Mouse (Mus musculus) intestine, embryonic 14.5 days (tissue): Measurements from ENCODE around the gene Ist1. TPM values are rescaled to one million over a fixed set of nuclear protein-coding genes. Genes with fewer than 3 reads are reported as not detected.

Experiments used
- ATAC-seq: fragments of 200-750 bp; cut with Nextera tagmentation; replicated peaks from 2 replicates; pipeline ENCODE4 v1.8.0; 2017; ENCODE audit warnings: low read depth, moderate number of reproducible peaks, moderate TSS enrichment, moderate library complexity; ENCODE audit not compliant: low FRiP score, low TSS enrichment
- DNase-seq: peaks from one replicate; pipeline ENCODE4 v3.0.0-alpha.2; 2018; ENCODE audit warnings: low spot score
- H3K27ac ChIP-seq: fragments of 300-500 bp; sonication (generic); 2 replicates; pipeline ENCODE4 v1.5.1; 2014; ENCODE audit warnings: low read depth, mild to moderate bottlenecking, control low read depth
- H3K27me3 ChIP-seq: fragments of 300-500 bp; sonication (generic); replicated peaks from 2 replicates; pipeline ENCODE4 v1.6.1; 2014; ENCODE audit warnings: low read length, control low read depth; ENCODE audit not compliant: control insufficient read depth, insufficient read depth
- H3K36me3 ChIP-seq: fragments of 300-500 bp; sonication (generic); 2 replicates; pipeline ENCODE4 v1.6.1; 2014; ENCODE audit warnings: low read length, control low read depth; ENCODE audit not compliant: control insufficient read depth, insufficient read depth
- H3K4me1 ChIP-seq: fragments of 300-500 bp; sonication (generic); replicated peaks from 2 replicates; pipeline ENCODE4 v1.6.1; 2014; ENCODE audit warnings: low read length, control low read depth, mixed read lengths; ENCODE audit not compliant: control insufficient read depth, insufficient read depth
- H3K4me2 ChIP-seq: fragments of 300-500 bp; sonication (generic); 2 replicates; pipeline ENCODE4 v1.6.1; 2014; ENCODE audit warnings: low read length
- H3K4me3 ChIP-seq: fragments of 300-500 bp; sonication (generic); 2 replicates; pipeline ENCODE4 v1.5.1; 2014; ENCODE audit warnings: low read depth, low read length, control low read depth, mixed read lengths
- H3K9ac ChIP-seq: fragments of 300-500 bp; sonication (generic); 2 replicates; pipeline ENCODE4 v1.6.1; 2014; ENCODE audit warnings: mild to moderate bottlenecking, low read length
- H3K9me3 ChIP-seq: fragments of 300-500 bp; sonication (generic); 2 replicates; pipeline ENCODE4 v1.6.1; 2016; ENCODE audit warnings: low read length, control low read depth; ENCODE audit not compliant: control insufficient read depth
- WGBS: fragments of 180-500 bp; shearing (Covaris S2); extraction: QIAGEN DNeasy Blood & Tissue Kit; methylation state at CpG from one replicate; pipeline ENCODE4 v1.1.7; 2014; 5-methylcytosine and 5-hydroxymethylcytosine counted together
- polyA plus RNA-seq: library from polyadenylated mRNA; unstranded; fragments of >200 nt; fragmentation: Nextera tagmentation; extraction: Ambion mirVana; gene quantifications from 2 replicates; pipeline ENCODE4 v1.2.1, GENCODE M21; 2014

Ist1 gene
- polyA plus RNA-seq, 1 experiment from 2014 or later = 140 TPM

DNA sequence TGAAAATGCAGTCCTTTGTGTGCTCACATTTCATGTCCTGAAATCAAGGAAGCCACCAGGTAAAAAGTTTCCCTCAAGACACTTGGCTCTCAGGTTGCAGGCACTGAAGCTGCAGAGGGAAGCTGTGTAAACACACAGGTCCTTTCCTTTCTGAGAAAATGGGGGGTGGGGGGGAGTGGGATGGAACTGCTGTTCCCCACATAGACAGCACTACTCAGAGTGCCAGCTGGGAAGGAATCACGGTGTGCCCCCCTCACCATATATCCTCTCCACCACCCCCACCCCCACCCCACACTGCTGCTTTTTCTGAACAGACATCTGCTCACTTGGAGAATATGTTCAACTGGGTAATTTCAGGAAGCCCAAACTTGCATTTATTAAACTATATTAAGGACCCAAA lies 19.5 kb upstream of the Ist1 start:
- Histone ChIP-seq H3K4me3 (no peak overlapping the region), H3K9ac (no peak overlapping the region), H3K4me2 (no peak overlapping the region), H3K36me3 (peaks cover 94% of the 10 kb centered on the region), H3K4me1 (peaks cover 2% of the 10 kb centered on the region; the same call in 1 of the 2 replicates), H3K27ac (no peak overlapping the region), H3K27me3 (no peaks in the 10 kb centered on the region), H3K9me3 (no peaks in the 10 kb centered on the region)
- DNase-seq (no peak), ATAC-seq (no peak)
- WGBS = 89% methylated on average over 1 of the region's 1 CpGs

DNA sequence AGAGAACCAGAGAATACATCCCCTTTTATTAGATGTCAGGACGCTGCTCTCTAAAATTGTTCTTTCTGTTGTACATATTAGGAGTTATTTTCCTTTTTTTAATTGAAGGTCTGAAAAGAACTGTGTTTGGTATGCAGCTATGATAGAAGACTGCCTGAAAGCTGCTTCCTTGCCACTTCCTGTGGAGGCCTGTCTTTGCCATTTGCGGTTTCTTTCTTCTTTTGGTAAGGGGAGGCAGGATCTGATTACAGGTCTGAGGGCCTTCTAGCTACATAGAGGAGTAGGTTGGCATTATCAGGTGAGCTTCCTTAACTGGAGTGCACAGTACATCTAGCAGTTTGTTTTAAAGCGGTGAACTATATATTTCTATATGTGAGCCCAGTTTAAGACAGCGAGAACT lies 14.9 kb upstream of the Ist1 start:
- WGBS = 97% methylated on average over 4 of the region's 4 CpGs
- Histone ChIP-seq H3K27me3 (no peaks in the 10 kb centered on the region), H3K36me3 (peaks cover 55% of the 10 kb centered on the region), H3K4me1 (peaks cover 16% of the 10 kb centered on the region), H3K27ac (no peak overlapping the region), H3K9me3 (no peaks in the 10 kb centered on the region), H3K9ac (no peak overlapping the region), H3K4me3 (no peak overlapping the region), H3K4me2 (no peak overlapping the region)
- no peak for ATAC-seq
- DNase-seq = no peak

DNA sequence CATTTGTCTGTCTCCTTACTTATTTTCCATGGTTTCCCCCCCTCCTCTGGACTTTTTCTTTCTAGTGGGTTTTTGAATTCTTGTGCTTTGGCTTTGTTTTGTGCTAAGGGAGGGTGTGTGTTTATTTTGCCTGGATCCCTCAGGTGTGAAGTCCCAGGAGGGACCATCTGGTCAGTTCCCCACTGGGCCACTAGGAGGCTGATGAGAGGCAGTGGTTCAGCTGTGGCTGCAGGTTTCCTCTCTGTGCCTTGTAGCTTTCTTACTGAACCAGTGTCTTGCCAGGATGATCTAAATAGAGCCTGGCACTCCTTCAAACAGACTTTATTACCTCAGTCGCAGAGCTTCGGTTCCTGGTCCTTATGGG lies 13.8 kb upstream of the Ist1 start:
- no peak overlapping the region; the same call in 1 of the 2 replicates for H3K9ac ChIP-seq
- 0 out of 2 replicates have a peak, but pooled peaks have one; percentile 20 for ATAC-seq

GRCm38 (mm10) chr8:109706076-109706873 lies 13.2 kb upstream of the Ist1 start:
- ATAC-seq (peak; percentile 42; the same call in 1 of the 2 replicates), DNase-seq (peak; percentile 88)
- H3K27ac ChIP-seq = peak overlapping the region; percentile 95
- H3K9ac ChIP-seq = peak overlapping the region; percentile 99
- peaks cover 16% of the 10 kb centered on the region for H3K4me1 ChIP-seq
- H3K4me2 ChIP-seq = peak overlapping the region; percentile 89
- peak overlapping the region; percentile 91 for H3K4me3 ChIP-seq
- peaks cover 39% of the 10 kb centered on the region for H3K36me3 ChIP-seq
- no peaks in the 10 kb centered on the region for H3K9me3 ChIP-seq
- H3K27me3 ChIP-seq = no peaks in the 10 kb centered on the region
- WGBS = 1% methylated on average over 28 of the region's 30 CpGs

More for the DNA sequence above, 13.8 kb upstream of the Ist1 start:
- WGBS = 25% methylated on average over 2 of the region's 2 CpGs
- no peaks in the 10 kb centered on the region for H3K27me3 ChIP-seq
- H3K4me1 ChIP-seq = peaks cover 16% of the 10 kb centered on the region
- H3K4me3 ChIP-seq = peak overlapping the region; percentile 91
- peak overlapping the region; percentile 89 for H3K4me2 ChIP-seq
- no peaks in the 10 kb centered on the region for H3K9me3 ChIP-seq
- H3K36me3 ChIP-seq = peaks cover 44% of the 10 kb centered on the region
- H3K27ac ChIP-seq = no peak overlapping the region
- peak; percentile 90 for DNase-seq

- DNase-seq = peak; percentile 91
- under 1% methylated on average over 83 of the region's 100 CpGs for WGBS
- peaks cover 31% of the 10 kb centered on the region for H3K36me3 ChIP-seq
- H3K27me3 ChIP-seq = no peaks in the 10 kb centered on the region
- peaks cover 16% of the 10 kb centered on the region for H3K4me1 ChIP-seq
- H3K9me3 ChIP-seq = no peaks in the 10 kb centered on the region
- peak within 1 kb of the TSS; percentile 99 for H3K9ac ChIP-seq
- H3K4me2 ChIP-seq = peak within 1 kb of the TSS; percentile 89
- H3K27ac ChIP-seq = peak within 1 kb of the TSS; percentile 95
- H3K4me3 ChIP-seq = peak within 1 kb of the TSS; percentile 91
- peak; percentile 87 for ATAC-seq
Observed at GRCm38 (mm10) chr8:109705320-109706075, 12.4 kb upstream of the Ist1 start, which contains the start of gene Zfp821. TSS of gene Zfp821 (plus strand) at chr8:109705546.

DNA sequence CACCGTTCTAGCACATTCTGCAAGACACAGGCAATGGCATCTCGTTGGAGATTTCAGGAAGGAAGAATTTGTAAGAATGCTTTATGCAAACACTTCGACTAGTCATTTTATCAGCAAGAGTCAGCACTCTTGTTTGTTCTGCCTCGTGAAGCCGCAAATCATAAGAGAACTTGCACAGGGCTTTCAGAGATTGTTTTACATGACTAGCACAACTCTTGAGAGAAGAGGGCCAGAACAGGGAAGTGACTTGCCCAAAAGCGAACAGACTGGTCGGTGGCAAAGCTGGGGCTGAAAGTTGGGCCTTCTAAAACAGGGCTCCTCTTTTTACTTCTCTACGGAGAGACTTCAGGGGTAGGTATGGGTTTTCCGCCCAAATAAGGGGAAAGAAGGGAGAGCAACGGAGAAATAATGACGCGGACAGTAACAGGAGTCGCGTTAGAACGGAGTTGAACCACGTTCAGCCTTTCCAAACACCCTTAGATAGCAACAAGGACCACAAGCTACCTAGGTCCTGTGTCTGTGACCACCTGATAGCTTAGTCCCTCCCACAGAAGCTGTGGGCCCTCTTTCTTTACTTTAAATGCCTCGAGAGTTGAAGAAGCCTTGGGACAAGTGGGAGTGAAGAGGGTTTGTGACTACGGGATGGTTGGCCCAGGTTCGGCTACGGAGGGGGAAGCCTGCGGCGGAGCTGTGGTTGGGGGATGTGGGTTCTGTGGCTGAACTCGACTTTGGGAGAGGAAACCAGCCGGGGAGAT lies 11.7 kb upstream of the Ist1 start:
- Histone ChIP-seq H3K36me3 (peaks cover 23% of the 10 kb centered on the region), H3K4me2 (peak overlapping the region; percentile 89), H3K27me3 (no peaks in the 10 kb centered on the region), H3K9me3 (no peaks in the 10 kb centered on the region), H3K4me1 (peaks cover 16% of the 10 kb centered on the region), H3K27ac (0 out of 2 replicates have a peak overlapping the region, but pooled peaks have one; percentile 95), H3K4me3 (peak overlapping the region; percentile 91), H3K9ac (peak overlapping the region; percentile 18; the same call in 1 of the 2 replicates)
- DNase-seq = peak; percentile 58
- 10% methylated on average over 24 of the region's 24 CpGs for WGBS
- ATAC-seq = peak; percentile 14; the same call in 1 of the 2 replicates

DNA sequence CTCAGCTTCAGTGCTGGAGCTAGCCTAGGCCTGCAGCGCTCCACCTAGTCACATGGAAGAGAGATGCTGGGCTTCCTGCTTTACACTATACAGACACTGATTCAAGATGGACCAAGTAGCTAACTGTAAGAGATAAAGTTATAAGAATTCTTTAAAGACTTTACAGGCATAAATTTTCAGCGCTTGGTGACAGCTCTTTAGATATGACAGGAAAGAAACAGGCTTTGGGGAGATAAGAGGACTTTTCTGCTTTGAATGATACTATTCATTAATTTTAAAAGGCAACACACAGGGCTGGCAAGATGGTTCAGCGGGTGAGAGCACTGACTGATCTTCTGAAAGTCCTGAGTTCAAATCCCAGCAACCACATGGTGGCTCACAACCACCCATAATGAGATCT lies 5.4 kb upstream of the Ist1 start:
- no peak overlapping the region for H3K4me2 ChIP-seq
- no peaks in the 10 kb centered on the region for H3K9me3 ChIP-seq
- H3K4me1 ChIP-seq = peaks cover 7% of the 10 kb centered on the region; the same call in 1 of the 2 replicates
- no peaks in the 10 kb centered on the region for H3K27me3 ChIP-seq
- H3K36me3 ChIP-seq = no peaks in the 10 kb centered on the region
- ATAC-seq (no peak), DNase-seq (no peak)
- WGBS = 70% methylated on average over 3 of the region's 3 CpGs
- no peak overlapping the region for H3K27ac ChIP-seq
- no peak overlapping the region for H3K9ac ChIP-seq
- H3K4me3 ChIP-seq = no peak overlapping the region

GRCm38 (mm10) chr8:109697754-109698153 lies 4.7 kb upstream of the Ist1 start:
- Histone ChIP-seq H3K36me3 (no peaks in the 10 kb centered on the region), H3K9ac (no peak overlapping the region), H3K9me3 (no peaks in the 10 kb centered on the region), H3K4me1 (peaks cover 7% of the 10 kb centered on the region; the same call in 1 of the 2 replicates), H3K27me3 (no peaks in the 10 kb centered on the region), H3K27ac (no peak overlapping the region), H3K4me3 (no peak overlapping the region), H3K4me2 (no peak overlapping the region)
- DNase-seq (no peak), ATAC-seq (no peak)
- 78% methylated on average over 1 of the region's 1 CpGs for WGBS
